ENCODE assay signal across 17 mouse cellular contexts in the genomic region with DNA sequence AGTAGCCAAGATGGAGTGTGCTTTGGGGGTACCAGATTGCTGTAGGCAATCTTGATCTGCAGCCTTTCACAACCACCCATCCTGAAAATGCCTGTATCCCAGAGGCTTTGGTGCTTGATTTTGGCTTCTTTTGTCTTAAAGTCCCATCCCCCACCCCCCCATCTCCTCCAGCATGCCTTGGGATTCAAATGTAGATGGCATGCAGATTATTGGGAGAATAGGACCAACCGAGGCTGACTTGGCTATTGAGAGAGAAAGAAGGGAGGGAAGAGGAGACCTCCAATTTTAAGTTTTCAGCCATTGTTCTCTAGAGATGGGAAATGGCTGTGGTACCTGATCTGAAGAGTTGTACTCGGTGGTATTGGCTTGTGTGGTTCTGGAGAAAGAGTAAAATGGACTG.
"Had no signal": no experiment of that assay in that cellular context is flagged by ENCODE, and none has a peak within 500 bp of the region (broad histone marks: within the 10 kb centered on the region; RNA-seq: fewer than 3 reads in every experiment).

No protein-coding gene starts in this region.

- H3K9me3 ChIP-seq: lung, embryonic 15.5 days; midbrain, embryonic 10.5 days; midbrain, embryonic 12.5 days; midbrain, embryonic 15.5 days; neural tube, embryonic 12.5 days; stomach, embryonic 15.5 days had no signal

- ATAC-seq: liver, postnatal 0 days; midbrain, embryonic 15.5 days had no signal

- H3K36me3 ChIP-seq: lung, embryonic 15.5 days; midbrain, embryonic 10.5 days; midbrain, embryonic 12.5 days; midbrain, embryonic 15.5 days; neural tube, embryonic 12.5 days; stomach, embryonic 15.5 days had no signal

- H3K27ac ChIP-seq: lung, embryonic 15.5 days; midbrain, embryonic 10.5 days; midbrain, embryonic 12.5 days; midbrain, embryonic 15.5 days; neural tube, embryonic 12.5 days; stomach, embryonic 15.5 days; stomach, postnatal 0 days had no signal

- H3K4me1 ChIP-seq: stomach, embryonic 15.5 days had no signal

- DNase-seq: liver, postnatal 0 days; lung, adult 2 months; lung, postnatal 10 days; lung, postnatal 4 days; right cerebral cortex, adult 18-20 months; right cerebral cortex, postnatal 25 days; right cerebral cortex, postnatal 4 days; thymus, adult 2 months; thymus, postnatal 25 days; thymus, postnatal 4 days had no signal

- H3K9ac ChIP-seq: liver, postnatal 0 days; lung, embryonic 15.5 days; midbrain, embryonic 12.5 days; midbrain, embryonic 15.5 days; neural tube, embryonic 12.5 days; stomach, embryonic 15.5 days had no signal

- H3K27me3 ChIP-seq: lung, embryonic 15.5 days; stomach, embryonic 15.5 days had no signal

- H3K4me2 ChIP-seq: lung, embryonic 15.5 days; midbrain, embryonic 12.5 days; midbrain, embryonic 15.5 days; neural tube, embryonic 12.5 days; stomach, embryonic 15.5 days had no signal

- H3K4me3 ChIP-seq: lung, embryonic 15.5 days; midbrain, embryonic 10.5 days; midbrain, embryonic 12.5 days; midbrain, embryonic 15.5 days; neural tube, embryonic 12.5 days; stomach, embryonic 15.5 days had no signal
